Mouse (Mus musculus): ENCODE measurements around the gene Lyrm9.

Lyrm9 gene

DNA sequence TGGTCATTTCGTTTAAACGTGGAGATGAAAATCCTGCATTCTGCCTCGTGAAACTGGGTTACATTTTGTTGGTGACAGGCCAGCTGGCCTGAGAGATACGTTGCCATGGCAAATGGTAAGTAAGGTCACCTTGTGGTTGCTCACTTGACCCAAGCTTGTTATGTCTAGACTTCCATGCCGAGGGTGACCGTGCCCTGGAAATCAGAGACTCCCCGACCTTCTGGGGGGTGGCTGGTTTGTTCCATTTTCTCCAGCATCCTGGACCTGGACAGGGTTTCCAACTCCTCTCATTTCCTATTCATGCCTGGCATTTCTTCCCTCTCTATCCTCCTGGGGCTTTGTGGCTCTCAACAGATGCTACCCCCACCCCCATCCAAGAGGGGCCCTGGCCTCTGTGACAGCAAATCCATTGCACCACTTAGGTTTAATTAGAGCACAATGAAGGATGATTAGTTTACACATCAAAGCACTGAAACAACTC, 11.9 kb upstream of the Lyrm9 start:
- peak in 1 of 2 experiments; percentile 80 for DNase-seq (ENCODE audit: inconsistent age in 2 of 2, low spot score in 1 of 2)

DNA sequence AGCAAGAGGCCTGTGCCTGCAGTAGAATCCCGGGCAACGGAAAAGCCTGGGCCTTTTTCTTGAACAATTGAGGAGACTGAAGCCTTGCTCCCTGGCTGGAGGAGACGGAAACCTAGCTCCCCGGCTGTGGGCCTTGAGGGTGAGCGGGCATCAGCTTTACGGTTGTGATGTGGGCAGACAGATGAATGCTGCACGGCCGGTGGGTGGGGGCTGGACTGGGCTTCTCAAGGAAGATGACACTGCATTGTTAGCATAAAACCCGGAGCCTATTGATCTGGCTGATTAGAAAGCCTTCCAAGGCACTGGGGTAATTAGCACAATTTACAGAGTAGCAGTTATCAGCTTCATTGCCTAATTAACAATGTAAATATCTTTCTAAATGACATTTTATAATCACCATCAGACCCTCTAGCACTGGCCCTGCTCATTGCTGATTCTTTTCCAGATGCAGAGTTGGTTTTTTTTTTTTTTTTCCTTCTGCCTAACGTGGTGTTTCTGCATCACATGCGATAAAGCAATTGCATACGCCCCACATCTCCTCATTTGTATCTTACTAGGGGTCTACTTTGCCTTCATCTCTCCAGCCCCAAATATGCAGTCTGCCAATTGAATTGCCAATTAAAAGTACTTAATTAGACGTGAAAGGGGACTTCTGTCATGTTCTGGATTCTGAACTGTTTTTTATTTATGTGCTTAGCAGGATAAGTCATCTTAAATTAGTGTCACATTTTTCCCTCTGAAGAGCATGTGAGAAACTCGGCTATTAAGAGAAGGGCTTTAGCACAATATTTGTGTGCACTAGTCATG, 10.2 kb upstream of the Lyrm9 start:
- DNase-seq (ENCODE audit: inconsistent age in 2 of 2, low spot score in 1 of 2) = peak in 1 of 2 experiments; percentile 32

- DNase-seq (ENCODE audit: inconsistent age in 2 of 2, low spot score in 1 of 2) = no peak
Measured at GRCm38 (mm10) chr11:78817311-78818022, 8.9 kb upstream of the Lyrm9 start.

GRCm38 (mm10) chr11:78820337-78821000, 5.9 kb upstream of the Lyrm9 start:
- peak; percentile 74 to 81 for DNase-seq (ENCODE audit: inconsistent age in 2 of 2, low spot score in 1 of 2)

DNA sequence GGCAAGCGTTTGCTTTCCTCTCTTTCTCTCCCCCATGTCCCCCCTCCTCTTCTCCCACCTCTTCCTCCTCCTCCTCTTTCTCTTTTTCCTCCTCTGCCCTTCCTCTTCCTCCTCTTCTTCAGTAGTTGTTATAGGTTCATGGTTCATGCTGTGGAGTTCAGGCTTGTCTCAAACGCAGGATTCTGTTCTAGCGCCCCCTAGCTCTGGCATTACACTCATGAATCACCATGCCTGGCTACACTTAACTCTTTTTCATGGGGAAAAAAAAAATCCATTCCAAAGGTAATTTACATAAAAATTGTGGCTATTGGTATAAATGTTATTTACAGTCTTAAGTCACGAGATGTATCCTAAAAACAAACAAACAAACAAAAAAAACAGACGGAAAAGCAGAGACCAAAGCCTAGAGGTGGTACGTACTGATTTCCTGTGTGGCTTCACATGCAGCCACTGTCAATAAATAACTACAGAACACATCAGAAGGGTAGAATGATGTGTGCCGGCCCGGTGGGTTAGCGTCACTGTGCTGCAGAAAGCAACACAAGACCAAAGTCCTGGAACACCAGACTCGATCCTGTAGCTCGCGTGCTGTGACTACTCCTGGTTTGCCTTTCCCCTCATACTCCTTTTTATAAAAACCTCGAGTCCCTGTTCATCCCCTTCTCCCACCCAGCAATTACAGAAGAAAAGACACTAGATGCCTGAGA, 3.4 kb upstream of the Lyrm9 start:
- peak; percentile 60 to 86 for DNase-seq (ENCODE audit: inconsistent age in 2 of 2, low spot score in 1 of 2)

DNA sequence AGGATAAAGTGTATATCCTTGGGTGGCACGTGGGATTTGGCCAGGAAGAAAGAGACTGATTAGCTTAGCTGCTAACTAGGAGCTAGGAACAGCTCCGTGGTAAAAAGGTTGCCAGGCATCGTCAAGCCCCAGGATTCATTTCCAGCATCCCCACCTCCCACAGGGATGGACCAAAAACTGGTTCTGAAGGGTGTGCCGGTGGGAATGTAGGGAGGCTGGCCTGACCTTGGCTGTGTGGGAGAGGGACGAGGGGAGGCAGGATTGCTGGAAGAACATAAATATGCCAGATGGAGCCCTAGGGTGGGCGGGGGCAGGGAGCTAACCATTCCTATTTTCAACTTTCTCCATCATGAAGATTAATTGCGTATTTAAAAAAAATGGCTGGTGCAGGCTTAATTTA, 1.2 kb downstream of the Lyrm9 start:
- DNase-seq (ENCODE audit: inconsistent age in 2 of 2, low spot score in 1 of 2) = peak in 1 of 2 experiments; percentile 69

GRCm38 (mm10) chr11:78828386-78828785, 2.0 kb downstream of the Lyrm9 start:
- peak; percentile 57 to 82 for DNase-seq (ENCODE audit: inconsistent age in 2 of 2, low spot score in 1 of 2)

- peak in 1 of 2 experiments; percentile 54 for DNase-seq (ENCODE audit: inconsistent age in 2 of 2, low spot score in 1 of 2)
Measured at GRCm38 (mm10) chr11:78829373-78829772, 3.0 kb downstream of the Lyrm9 start.

- DNase-seq (ENCODE audit: inconsistent age in 2 of 2, low spot score in 1 of 2) = no peak
Measured at GRCm38 (mm10) chr11:78830180-78830579, 3.8 kb downstream of the Lyrm9 start.

- no peak for DNase-seq (ENCODE audit: inconsistent age in 2 of 2, low spot score in 1 of 2)
Measured at GRCm38 (mm10) chr11:78831716-78832115, 5.3 kb downstream of the Lyrm9 start.

DNA sequence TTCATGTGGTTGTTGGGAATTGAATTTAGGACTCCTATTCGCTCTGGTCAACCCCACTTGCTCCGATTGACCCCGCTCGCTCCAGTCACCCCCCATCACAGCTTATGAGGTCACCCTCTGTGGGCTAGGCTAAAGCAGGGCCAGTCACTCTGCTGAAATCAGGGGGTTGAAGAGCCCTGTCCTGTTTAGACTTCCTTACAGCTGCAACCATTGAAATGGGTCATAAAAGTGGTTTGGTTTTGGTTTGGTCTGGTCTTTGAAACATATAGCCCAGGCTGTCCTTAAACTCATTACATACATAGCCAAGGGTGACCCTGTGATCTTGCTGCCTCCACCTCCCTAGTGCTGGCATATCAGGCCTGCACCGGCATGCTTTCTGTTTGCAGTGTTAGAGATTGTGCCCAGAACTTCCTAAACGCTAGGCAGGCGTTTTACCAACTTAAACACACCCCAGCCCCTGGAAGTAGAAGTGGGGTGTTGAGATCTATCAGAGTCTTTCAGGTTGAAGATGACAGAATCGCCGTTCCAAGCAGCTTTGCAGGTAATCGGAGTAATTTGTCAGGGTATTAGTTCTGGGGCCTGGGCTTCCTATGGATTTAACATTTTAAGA, 5.8 kb downstream of the Lyrm9 start:
- DNase-seq (ENCODE audit: inconsistent age in 2 of 2, low spot score in 1 of 2) = no peak

- peak; percentile 84 to 90 for DNase-seq (ENCODE audit: inconsistent age in 2 of 2, low spot score in 1 of 2)
Measured at GRCm38 (mm10) chr11:78832816-78833314, 6.5 kb downstream of the Lyrm9 start.

- DNase-seq (ENCODE audit: inconsistent age in 2 of 2, low spot score in 1 of 2) = no peak
Measured at GRCm38 (mm10) chr11:78836486-78836885, 10.1 kb downstream of the Lyrm9 start.

- peak; percentile 80 to 94 for DNase-seq (ENCODE audit: inconsistent age in 2 of 2, low spot score in 1 of 2)
Measured at GRCm38 (mm10) chr11:78837989-78838388, 11.6 kb downstream of the Lyrm9 start.

DNA sequence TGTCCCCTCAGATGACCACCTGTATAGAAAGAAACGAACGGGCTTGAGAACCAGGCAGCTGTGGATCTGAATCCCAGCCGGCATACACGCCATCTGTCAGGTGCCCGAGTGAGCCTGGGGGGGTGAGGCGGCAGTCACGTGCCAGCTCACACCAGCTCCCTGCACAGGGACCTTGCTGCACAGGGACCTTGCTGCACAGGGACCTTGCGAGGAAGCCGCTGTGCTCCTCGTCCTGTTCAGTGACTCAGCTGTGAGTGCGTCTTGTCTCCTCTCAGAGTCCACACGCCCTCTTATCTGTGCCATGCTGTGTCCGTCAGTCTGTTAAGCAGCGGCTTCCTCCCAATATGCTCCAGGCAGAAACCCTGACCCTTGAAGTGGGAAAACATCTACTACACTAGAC, 13.1 kb downstream of the Lyrm9 start:
- DNase-seq (ENCODE audit: inconsistent age in 2 of 2, low spot score in 1 of 2) = peak; percentile 88

GRCm38 (mm10) chr11:78840141-78840540, 13.8 kb downstream of the Lyrm9 start:
- DNase-seq (ENCODE audit: inconsistent age in 2 of 2, low spot score in 1 of 2) = no peak

DNA sequence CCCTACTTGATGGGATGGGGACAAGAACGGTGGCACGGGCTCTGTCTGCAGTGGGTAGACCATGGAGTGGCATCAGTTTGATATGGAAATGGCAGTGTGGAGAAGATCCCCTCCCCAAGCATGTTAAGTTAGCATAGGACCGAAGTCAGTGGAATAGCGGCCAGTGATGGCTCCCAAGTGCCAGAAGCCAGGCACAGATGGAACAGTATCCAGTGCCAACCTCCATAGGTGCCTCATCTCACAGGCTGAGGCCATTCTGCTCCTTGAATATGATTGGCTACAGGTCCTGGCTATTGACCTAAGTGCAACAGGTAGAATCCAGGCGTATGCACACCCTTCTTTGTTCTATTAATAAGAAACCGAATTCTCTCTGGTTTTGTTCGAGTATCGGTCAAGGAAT, 15.6 kb downstream of the Lyrm9 start:
- DNase-seq (ENCODE audit: inconsistent age in 2 of 2, low spot score in 1 of 2) = no peak

DNA sequence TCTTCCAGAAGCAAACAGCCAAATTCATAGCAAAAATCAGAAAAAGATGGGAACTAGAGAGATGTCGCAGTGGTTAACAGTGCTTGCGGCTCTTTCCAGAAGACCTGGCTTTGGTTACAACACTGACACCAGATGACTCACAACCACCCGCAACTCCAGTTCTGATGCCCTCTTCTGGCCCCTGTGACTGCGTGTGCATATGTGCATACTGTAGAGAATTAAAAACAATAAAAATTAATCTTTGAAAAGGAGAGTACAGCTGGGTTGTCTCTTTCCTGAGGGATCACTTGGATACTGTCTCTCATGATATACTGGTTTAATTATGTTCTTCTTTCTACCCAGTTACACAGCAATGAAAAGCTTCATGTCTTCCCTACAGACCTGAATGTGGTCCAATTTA, 20.2 kb downstream of the Lyrm9 start:
- no peak for DNase-seq (ENCODE audit: inconsistent age in 2 of 2, low spot score in 1 of 2)

- no peak for DNase-seq (ENCODE audit: inconsistent age in 2 of 2, low spot score in 1 of 2)
Measured at GRCm38 (mm10) chr11:78847884-78848848, 21.8 kb downstream of the Lyrm9 start.

Data from adrenal gland, adult (tissue).